Mouse (Mus musculus): ENCODE results near the gene Wnt10a.

Wnt10a gene

DNA sequence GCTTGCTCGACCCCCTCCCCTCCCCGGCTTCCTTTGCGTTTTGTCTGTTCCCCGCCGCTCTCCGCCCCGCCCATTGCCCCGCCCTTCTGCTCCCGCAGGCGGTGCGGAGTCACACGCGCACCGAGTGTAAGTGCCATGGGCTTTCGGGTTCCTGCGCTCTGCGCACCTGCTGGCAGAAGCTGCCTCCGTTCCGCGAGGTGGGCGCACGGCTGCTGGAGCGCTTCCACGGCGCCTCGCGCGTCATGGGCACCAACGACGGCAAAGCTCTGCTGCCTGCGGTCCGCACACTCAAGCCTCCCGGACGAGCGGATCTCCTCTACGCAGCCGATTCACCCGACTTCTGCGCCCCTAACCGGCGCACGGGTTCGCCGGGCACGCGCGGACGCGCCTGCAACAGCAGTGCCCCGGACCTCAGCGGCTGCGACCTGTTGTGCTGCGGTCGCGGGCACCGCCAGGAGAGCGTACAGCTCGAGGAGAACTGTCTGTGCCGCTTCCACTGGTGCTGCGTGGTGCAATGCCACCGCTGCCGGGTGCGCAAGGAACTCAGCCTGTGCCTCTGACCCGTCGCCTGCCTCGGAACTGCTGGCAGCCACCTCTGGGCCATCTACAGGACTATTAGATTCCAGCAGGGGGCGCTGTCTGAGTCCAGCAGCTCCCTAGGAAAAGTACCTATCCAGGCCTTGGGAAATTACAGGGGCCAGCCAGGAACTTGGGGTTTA lies 7.1 kb upstream of the Wnt10a start:
- DNase-seq (ENCODE audit: low spot score), result peak; percentile 87

DNA sequence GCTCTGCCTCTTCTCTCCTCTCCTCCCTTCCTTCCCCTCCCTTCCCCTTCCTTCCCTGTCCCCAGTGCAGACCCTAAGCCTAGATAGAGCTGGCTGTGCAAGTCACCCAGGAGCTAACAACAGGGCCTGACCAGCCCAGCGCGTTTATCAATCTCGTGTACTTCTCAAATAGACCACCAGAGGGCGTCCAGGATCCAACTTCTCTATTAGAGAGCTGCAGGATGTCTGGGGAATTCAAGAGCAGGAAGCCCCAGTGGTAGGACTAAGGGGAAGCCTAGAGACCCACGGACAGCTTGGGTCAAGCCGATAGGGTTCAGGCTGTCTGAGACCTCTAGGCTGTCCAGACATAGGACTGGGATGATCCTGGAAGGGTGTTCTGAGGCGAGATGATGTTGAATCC lies 3.5 kb upstream of the Wnt10a start:
- peak; percentile 89 for DNase-seq (ENCODE audit: low spot score)

DNA sequence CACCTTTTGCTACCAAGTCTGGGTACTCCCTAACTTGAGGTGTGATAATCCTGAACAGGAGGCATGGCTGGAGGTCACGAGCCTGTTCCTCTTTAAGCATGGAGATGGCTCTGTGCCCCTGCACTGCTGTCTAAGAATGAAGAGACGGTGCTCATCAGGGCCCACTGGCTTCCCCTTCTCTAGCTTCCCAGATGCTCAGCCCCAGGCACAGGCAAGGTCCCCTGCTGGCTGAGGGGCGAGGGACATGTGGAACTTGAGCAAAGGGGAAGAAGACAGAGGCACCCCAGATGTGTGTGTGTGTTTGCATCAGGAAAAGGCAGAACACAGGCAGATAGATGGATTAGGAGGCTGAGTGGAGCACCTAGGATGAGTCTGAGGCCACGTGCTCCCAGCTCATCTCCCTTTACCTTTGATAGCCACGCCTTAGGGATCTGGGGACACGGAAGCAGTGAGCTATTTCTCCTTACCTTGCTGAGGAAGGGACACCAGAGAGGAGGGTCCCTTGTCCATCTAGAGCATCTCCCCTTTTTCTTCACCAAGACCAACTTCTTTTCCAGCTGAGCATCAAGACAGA lies 2.6 kb upstream of the Wnt10a start:
- DNase-seq (ENCODE audit: low spot score), result no peak

DNA sequence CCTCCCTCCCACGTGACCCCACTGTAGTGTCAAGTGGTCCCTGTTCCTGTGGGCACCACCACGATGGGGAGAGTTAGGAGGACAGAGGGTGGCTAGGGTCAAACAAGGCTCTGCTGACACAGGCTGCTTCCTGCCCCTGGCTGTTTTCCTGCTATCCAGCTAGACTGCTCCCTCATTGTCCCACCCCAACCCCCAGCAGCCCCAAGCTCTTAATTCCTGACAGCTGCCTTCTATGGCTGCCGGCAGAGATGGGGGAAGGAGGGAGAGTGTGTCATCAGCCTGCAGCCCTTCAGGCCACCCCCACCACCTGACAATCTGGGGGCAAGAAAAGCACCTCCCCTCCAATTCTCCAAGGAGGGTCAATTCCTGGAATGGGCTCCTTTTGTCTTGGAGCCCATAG lies 1.2 kb upstream of the Wnt10a start:
- DNase-seq (ENCODE audit: low spot score), result no peak

DNA sequence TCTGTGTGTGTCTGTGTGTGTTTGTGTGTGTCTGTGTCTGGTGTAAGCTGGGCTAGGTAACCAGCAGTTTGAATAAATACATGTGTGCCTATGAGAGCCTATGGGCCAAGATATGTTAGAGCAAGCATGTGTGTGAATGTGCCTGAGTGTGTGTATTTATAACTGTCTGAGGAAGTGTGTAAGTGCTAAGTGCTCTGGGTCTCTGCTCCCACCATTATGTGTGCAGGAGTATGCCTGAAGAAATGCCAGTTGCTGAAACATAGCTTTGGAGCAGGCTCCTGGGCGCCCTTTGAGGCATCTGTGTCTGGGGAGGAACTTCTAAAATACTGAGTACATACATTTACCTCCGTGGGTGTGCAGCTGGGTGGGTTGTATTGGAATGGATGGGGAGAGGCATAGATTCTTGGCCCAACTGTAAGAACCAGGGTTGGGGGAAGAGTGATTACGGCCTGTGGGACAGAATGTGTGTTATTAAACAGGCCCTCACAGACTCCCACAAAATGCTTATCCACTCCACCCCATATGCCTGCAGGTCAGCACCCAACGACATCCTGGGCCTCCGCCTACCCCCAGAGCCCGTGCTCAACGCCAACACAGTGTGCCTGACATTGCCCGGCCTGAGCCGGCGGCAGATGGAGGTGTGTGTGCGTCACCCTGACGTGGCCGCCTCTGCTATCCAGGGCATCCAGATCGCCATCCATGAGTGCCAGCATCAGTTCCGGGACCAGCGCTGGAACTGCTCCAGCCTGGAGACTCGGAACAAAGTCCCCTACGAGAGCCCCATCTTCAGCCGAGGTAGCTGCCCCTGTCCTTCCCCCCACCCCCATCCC lies 1.7 kb downstream of the Wnt10a start:
- DNase-seq (ENCODE audit: low spot score), result no peak

DNA sequence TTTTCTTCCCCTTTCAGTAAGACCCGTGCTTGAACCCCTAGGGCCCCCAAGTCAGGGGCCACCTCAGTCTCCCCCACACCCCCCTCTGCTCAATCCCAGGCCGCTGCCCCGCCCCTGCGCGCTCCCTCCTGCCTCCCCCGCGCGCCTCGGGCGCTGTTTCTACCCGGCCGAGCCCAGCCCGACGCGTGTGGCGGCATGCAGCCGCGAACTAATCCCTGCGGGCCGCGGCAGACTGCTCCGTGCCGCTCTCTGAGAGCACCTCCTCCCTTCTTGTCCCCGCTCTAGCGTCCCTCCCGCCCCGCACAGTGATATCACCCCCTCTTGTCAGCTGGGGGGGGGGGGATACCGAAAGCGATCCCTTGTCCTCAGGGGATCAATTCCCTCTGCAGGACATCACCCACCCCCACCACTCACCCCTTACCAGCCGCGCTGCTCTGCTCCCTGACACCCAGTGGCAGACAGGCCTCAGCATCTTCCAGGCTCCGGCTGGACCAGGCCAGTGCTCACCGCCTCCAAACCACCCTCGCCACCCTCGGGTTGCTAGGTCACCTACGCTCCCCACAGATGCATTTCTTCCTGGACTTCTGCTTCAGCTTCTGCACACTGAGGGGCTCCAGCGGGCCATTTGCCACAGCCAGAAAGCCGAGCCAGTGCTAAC lies 3.3 kb downstream of the Wnt10a start:
- DNase-seq (ENCODE audit: low spot score), result no peak

DNA sequence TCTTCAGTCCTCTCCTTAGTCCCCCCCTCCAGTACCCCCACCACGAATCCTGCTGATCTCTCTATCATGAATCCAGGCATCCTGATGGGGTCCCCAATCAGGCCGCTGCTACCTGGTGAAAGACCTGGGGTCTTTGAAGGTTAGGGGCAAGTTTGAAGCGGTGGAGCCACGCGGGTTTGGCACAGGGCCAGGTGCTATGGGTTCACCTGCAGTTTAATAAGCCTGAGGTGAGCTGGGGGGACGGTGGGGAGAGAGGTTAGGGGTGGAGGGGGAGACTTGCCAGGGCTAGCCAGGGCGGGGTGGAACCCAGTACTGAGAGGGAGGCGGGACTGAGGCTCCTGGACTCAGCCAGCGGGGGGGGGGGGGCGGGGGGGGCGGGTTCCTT lies 3.8 kb downstream of the Wnt10a start:
- DNase-seq (ENCODE audit: low spot score), result no peak

DNA sequence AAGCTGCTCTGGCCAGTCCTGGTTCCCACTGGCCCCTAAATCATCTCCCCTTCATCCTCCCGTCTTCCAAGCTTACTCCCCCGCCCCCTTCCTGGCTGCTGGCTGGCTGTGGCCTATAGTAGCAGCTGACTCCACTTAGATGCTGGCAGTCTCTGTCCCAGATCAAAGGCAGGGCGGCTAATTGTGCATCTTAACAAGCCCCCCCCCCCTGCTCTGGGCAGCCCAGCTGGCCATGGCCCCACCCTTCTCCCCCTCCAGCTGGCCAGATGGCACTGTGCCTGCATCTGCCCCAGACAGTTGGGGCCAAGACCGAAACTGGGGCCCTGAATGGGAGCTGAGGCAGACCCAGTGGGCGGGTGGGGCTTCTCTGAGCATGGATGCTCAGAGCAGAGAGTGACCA lies 6.1 kb downstream of the Wnt10a start:
- DNase-seq (ENCODE audit: low spot score), result no peak

DNA sequence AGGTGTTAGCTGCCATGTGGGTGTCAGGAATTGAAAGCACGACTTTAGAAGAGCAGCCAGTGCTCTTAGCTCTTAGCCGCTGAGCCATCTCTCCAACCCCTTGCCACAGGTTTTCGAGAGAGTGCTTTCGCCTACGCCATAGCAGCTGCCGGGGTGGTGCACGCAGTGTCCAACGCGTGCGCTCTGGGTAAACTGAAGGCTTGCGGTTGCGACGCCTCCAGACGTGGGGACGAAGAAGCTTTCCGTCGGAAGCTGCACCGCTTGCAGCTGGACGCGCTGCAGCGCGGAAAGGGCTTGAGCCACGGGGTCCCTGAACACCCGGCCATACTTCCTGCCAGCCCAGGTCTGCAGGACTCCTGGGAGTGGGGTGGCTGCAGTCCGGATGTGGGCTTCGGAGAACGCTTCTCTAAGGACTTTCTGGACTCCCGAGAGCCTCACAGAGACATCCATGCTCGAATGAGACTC lies 9.1 kb downstream of the Wnt10a start:
- DNase-seq (ENCODE audit: low spot score), result no peak

DNA sequence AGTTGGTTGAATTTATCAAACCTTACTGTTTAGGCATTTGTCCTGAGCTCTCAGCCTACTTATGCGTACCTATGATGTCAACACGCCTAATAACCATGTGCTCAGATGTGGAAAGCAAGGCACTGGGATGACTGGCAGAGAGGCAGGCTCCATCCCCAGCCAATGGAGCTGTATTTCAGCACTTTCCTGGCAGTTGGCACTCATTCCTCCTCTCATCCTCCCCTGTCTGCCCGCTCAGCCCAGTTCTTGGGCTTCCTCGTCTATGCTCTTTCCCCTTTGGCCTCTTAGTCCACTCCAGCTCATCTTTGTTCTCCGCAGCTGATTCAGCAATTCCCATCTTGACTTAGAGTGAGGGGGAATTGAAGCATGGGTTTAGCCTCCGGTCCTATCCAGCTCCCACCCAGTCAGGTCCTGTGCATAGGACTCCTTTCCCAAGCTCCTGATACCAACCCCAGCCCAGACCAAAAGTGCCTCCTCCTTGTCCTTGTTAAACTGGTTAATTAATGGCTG lies 10.4 kb downstream of the Wnt10a start:
- no peak for DNase-seq (ENCODE audit: low spot score)

DNA sequence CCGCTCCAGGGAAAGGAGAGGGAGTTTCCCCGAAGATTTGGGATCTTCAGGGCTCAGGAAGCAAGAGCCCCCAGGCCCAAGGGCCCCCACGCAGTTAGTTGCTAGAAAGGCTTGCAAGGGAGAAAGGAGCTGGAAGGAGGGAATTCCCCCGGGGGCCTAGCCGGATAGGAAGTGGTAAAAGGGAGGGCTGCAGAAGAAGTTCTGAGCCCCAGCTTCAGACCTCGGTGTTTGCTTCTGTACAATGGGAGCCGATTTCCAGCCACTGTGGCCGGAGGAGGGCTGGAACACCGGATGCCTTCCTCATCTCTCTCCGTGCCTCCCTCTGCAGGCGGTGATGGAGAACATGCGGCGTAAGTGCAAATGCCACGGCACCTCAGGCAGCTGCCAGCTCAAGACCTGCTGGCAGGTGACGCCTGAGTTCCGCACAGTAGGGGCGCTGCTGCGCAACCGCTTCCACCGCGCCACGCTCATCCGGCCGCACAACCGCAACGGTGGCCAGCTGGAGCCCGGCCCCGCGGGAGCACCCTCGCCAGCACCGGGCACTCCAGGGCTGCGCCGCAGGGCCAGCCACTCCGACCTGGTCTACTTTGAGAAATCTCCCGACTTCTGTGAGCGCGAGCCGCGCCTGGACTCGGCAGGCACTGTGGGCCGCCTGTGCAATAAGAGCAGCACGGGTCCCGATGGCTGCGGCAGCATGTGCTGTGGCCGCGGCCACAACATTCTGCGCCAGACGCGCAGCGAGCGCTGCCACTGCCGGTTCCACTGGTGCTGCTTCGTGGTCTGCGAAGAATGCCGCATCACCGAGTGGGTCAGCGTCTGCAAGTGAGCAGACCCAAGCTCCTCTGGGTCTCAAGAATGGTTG lies 11.7 kb downstream of the Wnt10a start:
- DNase-seq (ENCODE audit: low spot score), result peak; percentile 81

DNA sequence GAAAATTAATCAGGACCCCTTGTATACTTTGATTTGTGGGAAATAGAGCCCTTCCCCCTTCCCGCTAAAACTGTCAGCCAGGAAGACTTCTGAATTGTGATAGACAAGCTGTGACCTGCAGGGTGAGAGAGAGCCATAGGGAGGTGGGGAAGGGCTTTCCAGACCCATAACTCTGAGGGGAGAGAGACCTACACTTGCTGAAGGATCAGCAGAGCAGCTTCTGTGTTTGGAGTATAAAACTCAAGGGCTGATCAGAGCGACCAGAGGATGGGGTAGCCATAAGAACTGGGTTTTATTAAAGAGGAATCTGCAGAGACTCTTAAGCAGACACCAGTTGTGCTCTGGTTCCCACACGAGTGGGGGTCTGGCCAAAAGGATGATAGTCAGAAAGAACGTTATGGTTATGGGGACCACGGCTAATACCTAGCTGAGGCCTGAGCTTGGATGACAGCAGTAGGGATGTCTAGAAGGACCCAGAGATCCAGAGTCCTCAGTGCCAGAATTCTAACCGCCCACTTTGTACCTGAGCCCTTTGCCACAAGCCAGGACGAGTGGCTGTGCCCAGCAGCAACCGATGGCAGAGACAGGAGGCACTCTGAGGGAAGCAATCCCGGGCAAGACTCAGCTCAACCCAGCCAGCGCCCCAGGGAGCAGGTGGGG lies 13.0 kb downstream of the Wnt10a start:
- DNase-seq (ENCODE audit: low spot score), result no peak

DNA sequence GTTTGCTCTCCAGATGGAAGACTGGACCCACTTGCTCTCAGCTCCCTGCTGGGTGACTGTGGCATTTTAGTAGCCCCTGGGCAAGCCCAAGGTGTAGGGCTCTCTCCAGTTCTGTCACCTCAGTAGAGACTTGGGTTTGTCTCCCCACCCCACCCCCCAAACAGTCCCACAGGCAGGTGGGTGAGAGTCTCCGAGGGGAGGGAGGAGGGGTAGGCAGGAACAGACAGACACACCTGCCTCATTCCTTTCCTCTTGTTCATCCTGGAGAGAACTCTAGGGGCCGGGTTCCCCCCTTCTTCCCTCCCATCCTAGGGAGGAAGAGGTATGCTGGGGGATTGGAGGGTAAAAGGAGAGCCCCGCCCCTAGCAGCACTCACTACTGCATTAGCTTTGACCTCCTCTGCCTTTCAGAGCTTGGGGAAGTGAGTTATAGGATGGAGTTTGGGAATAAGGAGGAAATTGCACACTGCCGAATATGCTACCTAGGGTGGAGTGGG lies 14.1 kb downstream of the Wnt10a start:
- DNase-seq (ENCODE audit: low spot score), result no peak

DNA sequence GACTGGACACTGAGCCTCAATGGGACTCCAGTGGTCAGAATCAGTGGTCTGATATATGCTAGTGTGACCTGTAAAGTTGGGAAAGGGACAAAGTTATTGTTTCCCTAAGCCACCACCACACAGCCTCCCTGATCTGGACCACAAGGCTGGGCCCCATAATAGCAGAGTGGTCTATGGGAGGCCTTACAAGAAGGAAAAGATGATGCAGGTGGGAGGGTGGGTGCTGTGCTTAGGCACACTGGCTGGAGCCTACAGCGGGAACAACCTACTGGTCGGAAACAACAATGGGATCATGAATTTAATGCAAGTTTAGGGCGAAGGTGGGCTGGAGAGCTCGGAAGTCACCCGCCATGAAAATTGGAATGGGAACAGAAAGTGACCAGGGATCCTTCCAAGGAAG lies 14.5 kb downstream of the Wnt10a start:
- no peak for DNase-seq (ENCODE audit: low spot score)

DNA sequence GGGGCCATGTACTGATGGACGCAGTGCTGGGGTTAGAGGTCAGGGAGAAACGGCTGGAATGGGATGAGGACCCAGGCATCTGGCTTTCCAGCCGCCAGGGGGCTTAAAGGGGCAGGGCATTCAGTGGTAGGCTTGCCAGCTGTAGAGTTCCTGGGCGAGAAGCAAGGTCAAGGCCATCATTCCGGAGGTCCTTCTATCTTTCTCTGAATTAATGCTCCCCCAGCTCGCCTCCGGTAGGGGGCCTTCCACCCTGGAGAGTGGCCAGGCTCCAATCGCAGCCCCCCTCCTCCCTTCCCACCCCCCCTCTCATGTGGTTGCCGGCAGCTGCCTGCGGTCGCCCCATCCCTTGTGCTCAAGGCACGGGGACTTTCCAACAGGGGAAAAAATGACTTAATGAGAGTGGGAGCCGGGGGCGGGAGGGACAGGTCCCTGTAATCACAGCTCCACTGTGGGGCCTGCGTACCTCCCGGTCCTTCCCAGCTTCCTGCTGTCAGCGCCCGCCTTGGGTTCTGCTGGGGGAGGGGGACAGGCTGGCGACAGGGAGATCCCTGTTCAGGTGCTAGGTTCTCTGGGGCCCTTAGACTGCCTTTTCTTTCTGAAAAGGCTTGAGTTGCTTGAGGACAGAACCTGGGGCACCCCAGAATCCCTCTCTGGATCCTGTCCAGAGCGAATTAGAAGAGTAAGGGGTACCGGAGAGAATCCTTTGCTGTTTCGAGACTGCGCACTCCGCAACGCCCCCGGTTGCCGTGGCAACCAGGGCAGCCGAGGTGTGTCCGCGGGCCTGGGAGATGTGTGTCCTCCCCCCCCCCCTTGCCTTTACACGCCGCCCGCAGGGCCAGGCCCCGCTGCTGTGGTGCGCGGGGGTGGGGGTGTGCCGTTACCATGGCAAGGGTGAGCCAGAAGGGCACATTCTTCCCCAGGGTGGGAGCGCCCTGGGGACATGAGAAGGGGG lies 15.3 kb downstream of the Wnt10a start:
- DNase-seq (ENCODE audit: low spot score), result peak; percentile 78

DNA sequence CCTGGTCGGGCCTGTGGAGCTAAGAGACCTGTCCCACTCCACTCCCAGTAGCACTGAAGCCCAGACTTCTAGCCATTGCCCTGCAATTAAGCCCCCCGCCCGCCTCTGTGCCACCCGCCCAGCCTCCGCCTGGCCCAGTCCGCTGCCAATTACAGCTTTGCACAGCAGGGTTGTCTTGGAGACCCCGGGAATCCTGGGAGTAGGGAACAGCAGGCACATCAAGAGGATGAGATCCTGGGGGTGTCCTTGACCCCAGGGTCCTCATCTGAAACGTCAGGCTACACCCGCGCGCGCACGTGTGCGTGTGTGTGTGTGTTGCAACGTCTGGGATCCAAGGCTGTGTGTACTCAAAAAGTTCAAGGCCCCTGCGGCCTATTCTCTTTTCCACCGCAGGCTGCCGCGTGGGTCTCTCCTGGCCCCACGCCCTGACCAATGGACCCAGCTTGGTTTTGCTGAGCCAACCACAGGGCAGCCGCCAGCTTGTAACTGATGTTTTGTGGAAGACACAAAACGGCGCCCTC lies 16.3 kb downstream of the Wnt10a start:
- peak; percentile 80 for DNase-seq (ENCODE audit: low spot score)

DNA sequence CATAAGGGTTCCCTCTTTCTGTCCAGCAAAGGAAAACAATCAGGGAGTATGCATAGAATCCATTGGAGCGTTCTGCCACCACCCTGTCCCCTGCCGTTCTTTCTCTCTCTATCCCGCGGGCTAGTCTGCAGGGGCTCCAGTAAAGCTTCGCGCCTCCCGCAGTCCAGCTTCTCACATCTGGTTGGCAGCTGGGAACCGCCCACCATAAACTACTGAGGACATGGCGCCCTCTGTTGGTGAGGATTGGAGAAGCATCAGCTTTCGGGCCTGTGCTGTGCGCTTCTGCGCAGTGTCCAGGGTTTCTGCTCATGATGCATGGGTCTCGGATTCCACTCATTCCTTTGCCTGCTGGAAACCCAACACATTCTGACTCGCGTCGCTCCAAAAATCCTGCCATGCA lies 16.8 kb downstream of the Wnt10a start:
- peak; percentile 96 for DNase-seq (ENCODE audit: low spot score)

DNA sequence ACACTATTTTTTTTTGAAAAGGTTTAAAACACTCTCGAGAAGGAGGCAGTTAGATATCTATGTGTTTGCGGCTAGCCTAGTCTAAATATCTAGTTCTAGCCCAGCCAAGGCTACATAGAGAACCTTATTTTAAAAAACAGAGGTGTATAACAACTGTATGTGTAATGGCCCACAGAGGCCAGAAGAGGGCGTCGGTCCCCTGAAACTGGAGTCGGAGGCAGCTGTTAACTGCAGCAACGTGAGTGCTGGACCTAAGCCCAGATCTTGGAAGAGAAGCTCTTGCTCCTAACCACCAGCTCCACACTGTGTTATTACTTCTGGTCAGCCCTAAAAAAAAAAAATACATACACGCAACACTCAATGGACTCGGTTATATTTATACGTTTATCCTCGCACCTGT lies 17.7 kb downstream of the Wnt10a start:
- DNase-seq (ENCODE audit: low spot score), result peak; percentile 72

DNA sequence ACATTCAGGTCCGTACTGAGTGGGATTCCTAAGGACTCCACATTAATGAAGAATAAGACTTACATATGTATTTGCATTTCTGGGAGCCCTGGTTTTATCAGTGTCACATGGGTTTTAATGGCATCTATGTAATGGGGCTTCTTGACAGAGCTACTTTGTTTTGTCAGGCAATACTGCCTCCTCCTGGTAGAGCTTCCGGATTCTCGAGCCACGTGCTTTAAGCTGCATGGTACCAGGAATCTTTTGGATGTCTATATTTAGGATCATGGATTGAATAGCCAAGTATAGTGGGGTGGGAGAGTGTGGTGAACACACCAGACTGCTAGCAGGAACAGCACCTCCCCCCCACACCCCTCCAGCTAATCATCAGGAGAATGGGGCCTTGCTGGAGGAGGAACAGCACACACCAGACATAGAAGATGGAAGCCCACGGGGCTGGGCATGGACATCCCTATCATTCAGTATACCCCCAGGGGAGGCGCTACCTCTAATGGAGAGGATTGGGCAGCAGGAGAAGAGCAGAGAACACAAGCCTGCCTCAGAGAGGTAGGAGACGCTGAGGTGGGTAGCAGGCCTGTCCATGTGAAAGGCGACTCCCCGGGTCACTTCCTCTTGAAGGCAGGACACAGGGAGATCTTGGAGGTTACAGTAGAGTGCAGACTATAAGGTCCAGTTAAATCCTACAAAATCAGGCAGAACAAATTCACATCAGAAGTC lies 23.8 kb downstream of the Wnt10a start:
- no peak for DNase-seq (ENCODE audit: low spot score)
